Mouse (Mus musculus) urinary bladder, postnatal 14 days (tissue): Measurements from ENCODE around the gene Cmtm7.

Experiments used
- DNase-seq: peaks from one replicate; pipeline ENCODE4 v3.0.0; 2021; ENCODE audit warnings: low spot score

Cmtm7 gene

DNA sequence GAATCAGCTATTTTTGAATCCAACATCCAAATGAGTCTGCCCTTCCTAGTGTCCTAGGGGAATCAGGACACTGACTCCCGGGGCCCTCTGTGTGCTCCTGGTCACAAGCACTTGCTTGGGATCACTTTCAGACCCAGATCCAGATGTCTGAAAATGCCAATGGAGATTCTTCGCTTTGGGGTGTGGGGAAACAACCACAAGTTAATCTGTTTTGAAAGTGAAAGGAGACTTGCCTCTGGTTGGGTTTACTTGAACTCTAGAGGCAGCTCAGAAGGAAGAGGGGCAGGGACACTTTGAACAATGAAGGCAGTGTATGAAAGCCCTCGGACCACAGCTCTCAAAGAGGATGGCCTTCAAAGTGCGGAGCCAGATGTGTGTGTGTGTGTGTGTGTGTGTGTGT, 12.8 kb upstream of the Cmtm7 start:
- no peak for DNase-seq

- no peak for DNase-seq
Observed at GRCm38 (mm10) chr9:114793764-114794295, 12.2 kb upstream of the Cmtm7 start.

DNA sequence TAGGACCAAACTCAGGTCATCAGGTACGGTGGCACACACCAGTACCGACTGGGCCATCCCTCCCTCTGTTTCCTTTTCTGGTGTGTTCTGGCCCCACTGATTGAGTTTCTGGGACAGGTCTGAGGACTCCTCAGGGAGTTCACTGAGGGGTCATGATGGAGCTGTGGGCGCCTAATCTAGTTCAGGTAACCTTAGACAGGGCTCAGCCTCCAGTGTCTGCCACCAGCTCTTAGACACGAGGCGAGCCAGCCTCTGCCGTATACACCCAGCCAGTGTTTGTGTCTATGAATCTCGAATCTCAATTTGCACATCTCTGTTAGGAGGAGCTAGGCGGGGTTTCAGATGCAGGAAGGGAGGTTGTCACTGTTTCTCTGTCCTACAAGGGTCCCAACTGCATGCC, 8.3 kb upstream of the Cmtm7 start:
- DNase-seq, result no peak

GRCm38 (mm10) chr9:114789557-114789956, 7.9 kb upstream of the Cmtm7 start:
- no peak for DNase-seq

DNA sequence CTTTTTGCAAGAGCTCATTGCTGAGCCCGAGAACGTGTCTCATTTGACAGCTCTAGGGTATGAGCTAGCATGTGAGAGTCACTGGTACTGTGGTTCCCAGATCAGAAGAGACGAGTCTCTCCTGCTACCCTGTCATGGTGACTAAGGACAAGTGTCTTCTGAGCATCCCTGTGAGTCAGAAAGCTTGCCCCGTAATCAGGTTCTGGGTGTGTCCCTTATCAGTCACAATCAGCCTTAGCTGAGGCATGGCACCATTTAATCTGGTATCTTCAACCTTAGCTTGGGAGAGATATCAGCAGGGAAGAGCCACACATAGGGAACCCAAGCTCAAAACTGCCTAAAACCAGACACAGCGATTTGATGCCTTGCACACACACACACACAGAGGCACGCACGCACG, 7.0 kb upstream of the Cmtm7 start:
- DNase-seq, result no peak

DNA sequence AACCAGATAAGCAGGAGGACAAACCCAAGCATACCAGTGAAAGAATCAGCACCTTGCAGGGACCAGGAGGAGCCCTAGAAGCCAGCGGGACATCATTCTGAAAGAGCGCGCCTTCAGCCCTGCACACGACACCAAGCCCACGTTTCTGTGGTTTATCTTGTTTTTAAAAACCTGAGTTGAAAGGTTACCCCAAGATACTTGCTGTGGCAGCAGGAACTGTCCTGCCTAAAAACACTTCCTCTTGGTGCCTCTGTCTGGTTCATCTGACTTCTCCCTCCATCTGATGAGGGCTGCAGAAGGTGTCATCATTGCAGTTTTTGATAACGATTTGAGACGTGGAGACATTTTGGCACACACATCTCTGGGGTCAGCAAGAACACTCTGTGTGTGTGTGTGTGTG, 6.1 kb upstream of the Cmtm7 start:
- DNase-seq, result no peak

DNA sequence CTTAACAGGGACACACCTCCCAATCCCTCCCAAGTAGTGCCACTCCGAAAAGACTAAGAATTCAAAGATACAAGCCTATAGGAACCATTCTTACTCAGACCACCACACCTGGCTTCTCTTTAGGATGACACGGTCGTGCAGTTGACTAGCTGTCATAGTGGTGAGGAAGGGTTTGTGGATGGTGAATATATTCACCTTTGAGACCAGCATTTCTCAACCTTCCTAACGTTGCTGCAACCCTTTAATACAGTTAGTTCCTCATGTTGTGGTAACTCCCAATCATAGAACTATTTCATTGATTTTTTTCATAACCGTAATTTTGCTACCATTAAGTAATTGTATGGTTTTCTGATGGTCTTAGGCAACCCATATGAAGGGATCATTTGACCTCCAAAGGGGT, 5.5 kb upstream of the Cmtm7 start:
- DNase-seq, result no peak

GRCm38 (mm10) chr9:114785432-114786125, 3.9 kb upstream of the Cmtm7 start:
- no peak for DNase-seq

DNA sequence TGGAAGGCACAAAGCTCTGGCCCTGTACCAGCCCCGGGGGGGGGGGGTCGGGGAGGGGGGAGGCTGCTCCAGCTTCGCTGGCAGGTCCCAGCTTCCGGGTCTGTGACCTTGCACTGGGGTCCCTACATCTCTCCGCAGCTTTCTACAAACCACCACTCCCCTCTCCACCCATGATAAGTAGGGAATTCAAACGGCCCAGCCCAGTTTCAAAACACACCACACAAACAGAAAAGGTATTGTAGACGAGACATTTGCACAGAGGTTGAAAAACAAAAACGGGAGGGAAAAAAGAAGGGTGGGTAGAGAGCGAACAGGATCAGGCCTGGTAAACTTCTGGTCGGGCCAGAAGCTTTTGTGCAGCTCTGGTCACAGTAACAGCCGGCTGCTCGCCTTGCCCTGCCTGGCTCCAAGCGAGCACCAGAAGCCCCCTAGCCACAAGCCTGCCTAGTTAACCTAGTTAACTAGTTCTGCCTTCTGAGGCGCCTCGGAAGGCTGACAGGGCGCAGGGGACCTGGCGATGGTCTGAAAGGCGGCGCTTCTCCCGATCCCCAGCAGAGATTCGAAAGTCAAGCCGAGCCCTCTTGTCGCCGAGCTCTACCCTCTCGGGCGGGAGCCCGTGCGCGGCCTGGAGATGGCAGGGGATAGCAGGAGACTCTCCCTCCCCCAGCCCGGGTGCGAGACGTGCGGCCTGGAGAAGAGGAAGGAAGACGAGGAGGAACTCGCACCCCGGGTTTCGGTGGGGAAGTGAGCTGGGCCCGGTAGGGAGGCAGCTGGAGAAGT, 720 bp downstream of the Cmtm7 start:
- DNase-seq, result peak; percentile 45

DNA sequence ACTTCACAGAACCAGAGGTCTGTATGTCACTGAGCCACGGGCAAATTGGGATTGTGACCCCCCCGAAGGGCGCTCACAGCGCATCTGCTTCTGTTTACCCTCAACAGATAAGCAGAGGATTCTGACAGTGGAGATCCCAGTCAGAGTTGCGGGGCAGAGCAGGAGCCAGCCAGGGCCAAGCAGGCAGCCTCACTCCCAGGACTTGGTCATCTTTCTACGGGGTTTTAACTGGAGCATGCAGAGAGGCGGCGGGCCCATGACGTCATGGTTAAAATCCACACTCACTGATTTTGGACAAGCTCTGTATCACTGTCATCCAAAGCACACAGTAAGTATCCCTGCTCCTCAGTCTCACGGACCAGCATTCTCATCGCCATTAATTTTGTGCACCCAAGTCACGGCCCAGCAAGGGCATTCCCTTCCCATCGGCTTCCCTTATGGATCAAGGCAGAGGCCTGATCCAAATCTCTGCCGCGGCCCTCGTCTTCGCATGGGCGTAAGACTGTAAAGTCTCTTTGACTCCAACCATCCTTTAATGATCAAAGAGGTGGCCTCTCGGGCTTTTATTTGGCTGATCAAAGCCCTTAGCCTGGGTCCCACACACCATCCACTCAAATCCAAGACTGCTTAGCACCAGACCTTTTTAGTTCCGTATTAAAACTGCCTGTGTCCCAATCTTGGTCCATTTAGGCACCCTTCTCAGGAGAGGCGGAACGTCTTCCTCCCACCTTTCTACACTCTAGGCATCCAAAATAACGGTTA, 1.5 kb downstream of the Cmtm7 start:
- DNase-seq, result no peak

- DNase-seq, result no peak
Observed at GRCm38 (mm10) chr9:114778877-114779276, 2.8 kb downstream of the Cmtm7 start.

DNA sequence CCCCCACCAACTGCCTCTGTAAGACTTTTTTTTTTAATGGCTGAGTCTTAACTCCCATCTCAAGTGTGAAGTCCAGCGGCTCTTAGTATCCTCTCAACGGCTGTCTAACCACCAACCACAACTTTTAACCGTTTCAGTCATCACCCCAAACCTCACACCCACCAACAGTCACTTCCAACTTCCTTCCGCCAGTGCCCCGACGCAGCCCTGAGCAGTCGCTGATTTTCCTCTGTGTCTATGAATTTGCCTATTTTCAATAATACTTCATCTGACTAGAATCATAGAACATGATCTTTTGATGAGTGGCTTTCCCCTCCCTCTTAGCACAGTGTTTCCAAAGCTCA, 3.6 kb downstream of the Cmtm7 start:
- no peak for DNase-seq

GRCm38 (mm10) chr9:114777178-114778046, 4.2 kb downstream of the Cmtm7 start:
- DNase-seq, result no peak

DNA sequence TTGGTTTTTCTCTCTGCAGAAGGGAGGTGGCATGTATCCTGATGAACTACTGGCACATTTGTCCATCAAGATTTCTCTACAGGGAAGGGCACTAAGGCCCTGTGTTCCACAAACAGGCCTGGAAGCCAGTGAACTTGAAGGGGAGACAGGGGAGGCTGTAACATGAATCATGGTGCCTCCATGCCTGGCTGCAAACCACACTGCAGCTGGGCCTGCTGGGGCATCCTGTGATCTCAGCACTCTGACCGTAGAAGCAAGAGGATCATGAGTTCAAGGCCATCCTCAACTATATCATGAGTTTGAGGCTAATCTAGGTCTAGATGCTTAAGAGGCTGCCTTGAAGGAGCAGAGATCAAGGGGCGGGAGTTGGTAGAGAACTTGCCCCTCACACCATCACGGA, 5.3 kb downstream of the Cmtm7 start:
- no peak for DNase-seq

DNA sequence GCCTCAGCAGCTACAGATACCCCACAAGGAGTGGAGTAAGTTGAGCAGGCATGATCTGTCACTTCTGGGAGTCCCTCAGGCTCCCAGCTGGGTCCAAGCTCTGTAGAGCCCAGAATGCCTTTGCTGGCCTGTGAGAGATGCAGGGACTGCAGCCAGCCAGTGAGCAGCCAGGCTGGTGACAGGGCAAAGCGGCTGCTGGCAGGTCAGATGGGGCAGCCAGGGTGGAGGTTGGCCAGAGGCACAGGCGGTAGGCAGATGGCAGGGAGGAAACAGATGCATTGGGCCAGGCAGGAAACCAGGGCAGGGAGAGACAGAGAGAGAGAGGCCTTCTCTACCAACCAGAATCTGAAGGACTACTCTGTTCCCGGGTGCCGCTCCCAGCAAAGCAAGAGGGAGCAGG, 6.4 kb downstream of the Cmtm7 start:
- no peak for DNase-seq

DNA sequence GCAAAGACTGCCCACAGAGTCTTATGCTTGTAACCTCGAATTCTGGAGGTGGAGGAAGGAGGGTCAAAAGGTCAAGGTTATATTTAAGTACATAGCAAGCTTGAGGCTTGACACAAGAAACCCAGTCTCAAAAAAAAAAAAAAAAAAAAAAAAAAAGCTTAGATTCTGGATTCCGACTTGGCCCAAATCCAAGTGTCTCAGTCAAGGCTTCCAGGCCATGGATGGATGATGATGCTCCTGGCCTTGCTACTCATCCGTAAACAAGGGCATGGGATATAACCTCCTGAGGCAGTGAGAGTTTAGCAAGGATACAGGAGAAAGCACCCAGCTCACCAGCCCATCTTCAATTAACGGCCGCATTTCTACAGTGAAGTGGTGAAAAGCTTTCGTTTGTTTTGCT, 7.0 kb downstream of the Cmtm7 start:
- DNase-seq, result no peak

DNA sequence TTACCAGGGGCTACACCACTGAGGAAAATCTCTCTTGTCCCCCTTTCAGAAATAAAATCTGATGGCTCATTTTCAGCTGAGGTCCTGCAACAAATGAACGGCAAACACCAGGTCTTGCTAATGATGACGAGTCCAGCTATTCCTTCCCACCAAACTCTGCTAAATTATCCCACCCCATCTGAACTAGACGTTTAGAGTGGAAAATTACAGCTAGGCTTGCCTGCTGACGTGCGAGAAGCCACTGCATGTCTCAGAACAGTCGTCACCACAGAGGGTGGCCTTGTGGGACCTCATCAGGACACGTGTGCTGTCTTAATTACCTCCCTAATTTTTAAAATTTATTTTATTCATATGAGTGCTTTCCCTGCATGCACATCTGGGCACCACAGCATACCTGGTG, 10.1 kb downstream of the Cmtm7 start:
- no peak for DNase-seq

DNA sequence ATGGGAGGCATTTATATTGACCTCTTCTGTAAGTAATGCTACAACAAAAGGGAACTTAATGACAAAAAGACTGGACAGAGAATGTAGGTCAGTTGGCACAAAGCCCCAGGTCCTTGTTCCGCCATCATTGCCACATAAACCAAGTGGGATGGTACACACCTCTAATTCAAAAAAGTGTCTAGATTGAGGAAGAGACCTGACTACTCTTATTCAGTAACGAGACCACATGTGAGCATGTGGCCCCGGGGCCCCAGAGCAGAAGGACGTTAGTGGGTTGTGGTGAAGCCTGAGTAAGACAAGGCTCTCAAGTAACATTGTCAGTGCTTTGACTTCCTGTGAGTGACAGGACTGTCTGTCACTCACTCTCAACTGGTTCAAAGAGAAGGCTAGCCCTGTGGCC, 11.4 kb downstream of the Cmtm7 start:
- DNase-seq, result no peak

GRCm38 (mm10) chr9:114768066-114768465, 13.6 kb downstream of the Cmtm7 start:
- no peak for DNase-seq

DNA sequence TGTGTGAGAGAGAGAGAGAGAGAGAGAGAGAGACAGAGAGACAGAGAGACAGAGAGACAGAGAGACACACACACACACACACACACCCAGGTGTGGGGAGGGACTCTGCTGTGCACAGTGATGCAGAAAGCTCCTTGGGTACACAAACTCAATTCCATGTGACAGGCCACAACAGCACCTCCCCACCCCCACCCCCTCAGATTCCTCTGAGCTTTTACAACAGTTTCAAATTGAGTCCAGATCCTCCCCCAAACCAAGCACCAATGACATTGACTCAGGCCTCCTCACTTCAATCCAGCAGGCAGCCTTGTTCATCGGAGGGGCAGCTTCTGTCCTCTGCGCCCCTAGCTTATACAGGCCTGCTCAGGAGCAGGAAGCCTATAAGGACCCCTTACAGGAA, 14.1 kb downstream of the Cmtm7 start:
- no peak for DNase-seq

GRCm38 (mm10) chr9:114767030-114767429, 14.6 kb downstream of the Cmtm7 start:
- DNase-seq, result peak; percentile 28

GRCm38 (mm10) chr9:114763341-114763740, 18.3 kb downstream of the Cmtm7 start:
- peak; percentile 13 for DNase-seq
